Mouse (Mus musculus): ENCODE measurements at regions not wholly inside any gene's neighbourhood (a gene's known extent, or its start where the extent isn't known, plus 50 kb on each side); places are given as distances from the start of the nearest gene placed in this dataset.

GRCm38 (mm10) chr2:34042336-34042735 is 154.6 kb upstream of the Mvb12b start:
- no peak for DNase-seq (ENCODE audit: low read depth, low spot score)

GRCm38 (mm10) chr2:34038982-34039381 is 151.2 kb upstream of the Mvb12b start:
- no peak for DNase-seq (ENCODE audit: low read depth, low spot score)

GRCm38 (mm10) chr2:34033212-34033611 is 145.5 kb upstream of the Mvb12b start:
- no peak for DNase-seq (ENCODE audit: low read depth, low spot score)

- peak; percentile 11 for DNase-seq (ENCODE audit: low read depth, low spot score)
These were observed 143.7 kb upstream of the Mvb12b start for GRCm38 (mm10) chr2:34031421-34031820.

- peak; percentile 84 for DNase-seq (ENCODE audit: low read depth, low spot score)
These were observed 143.3 kb upstream of the Mvb12b start for GRCm38 (mm10) chr2:34031001-34031412.

GRCm38 (mm10) chr2:34027445-34027844 is 139.7 kb upstream of the Mvb12b start:
- peak; percentile 66 for DNase-seq (ENCODE audit: low read depth, low spot score)

GRCm38 (mm10) chr2:34026566-34027360 is 139.0 kb upstream of the Mvb12b start:
- peak; percentile 5 for DNase-seq (ENCODE audit: low read depth, low spot score)

- peak; percentile 51 for DNase-seq (ENCODE audit: low read depth, low spot score)
These were observed 138.1 kb upstream of the Mvb12b start for GRCm38 (mm10) chr2:34025715-34026360.

GRCm38 (mm10) chr2:34017142-34017453 is 129.4 kb upstream of the Mvb12b start:
- DNase-seq (ENCODE audit: low read depth, low spot score) = no peak

- no peak for DNase-seq (ENCODE audit: low read depth, low spot score)
These were observed 128.8 kb upstream of the Mvb12b start for GRCm38 (mm10) chr2:34016350-34017141.

- DNase-seq (ENCODE audit: low read depth, low spot score) = no peak
These were observed 127.9 kb upstream of the Mvb12b start for GRCm38 (mm10) chr2:34015640-34015995.

- DNase-seq (ENCODE audit: low read depth, low spot score) = no peak
These were observed 127.3 kb upstream of the Mvb12b start for GRCm38 (mm10) chr2:34014868-34015639.

GRCm38 (mm10) chr2:34010166-34010565 is 122.4 kb upstream of the Mvb12b start:
- no peak for DNase-seq (ENCODE audit: low read depth, low spot score)

GRCm38 (mm10) chr2:34007916-34008315 is 120.2 kb upstream of the Mvb12b start:
- no peak for DNase-seq (ENCODE audit: low read depth, low spot score)

- no peak for DNase-seq (ENCODE audit: low read depth, low spot score)
These were observed 109.4 kb upstream of the Mvb12b start for GRCm38 (mm10) chr2:33997106-33997505.

- DNase-seq (ENCODE audit: low read depth, low spot score) = no peak
These were observed 108.6 kb upstream of the Mvb12b start for GRCm38 (mm10) chr2:33996331-33996730.

GRCm38 (mm10) chr2:33991299-33991698 is 103.6 kb upstream of the Mvb12b start:
- DNase-seq (ENCODE audit: low read depth, low spot score) = no peak

GRCm38 (mm10) chr2:33990711-33991110 is 103.0 kb upstream of the Mvb12b start:
- no peak for DNase-seq (ENCODE audit: low read depth, low spot score)

- no peak for DNase-seq (ENCODE audit: low read depth, low spot score)
These were observed 102.0 kb upstream of the Mvb12b start for GRCm38 (mm10) chr2:33989555-33990370.

GRCm38 (mm10) chr2:33986420-33986819 is 98.7 kb upstream of the Mvb12b start:
- DNase-seq (ENCODE audit: low read depth, low spot score) = peak; percentile 35

- peak; percentile 52 for DNase-seq (ENCODE audit: low read depth, low spot score)
These were observed 97.6 kb upstream of the Mvb12b start for GRCm38 (mm10) chr2:33985316-33985715.
